Comparison of ENCODE assay signal across 9 mouse cellular contexts in the genomic region with DNA sequence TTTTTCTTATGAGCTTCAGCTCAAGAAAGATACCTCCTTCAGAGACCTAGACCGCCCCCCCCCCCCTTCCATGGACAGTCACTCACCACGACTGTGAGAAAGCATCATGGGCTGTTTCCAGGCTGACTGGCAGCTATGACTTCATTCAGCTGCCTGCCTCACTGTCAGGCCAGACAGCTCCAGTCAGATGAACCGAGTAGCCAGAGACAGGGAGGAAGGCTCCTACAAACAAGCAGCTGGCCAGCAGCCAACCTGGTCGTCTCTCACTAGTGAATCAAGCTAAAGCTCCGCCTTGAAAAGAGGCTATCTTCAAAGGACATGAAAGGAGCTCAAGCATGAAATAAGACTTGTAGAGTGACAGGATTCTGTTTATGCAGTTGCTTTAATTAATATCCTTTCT.
DNase-seq lines count a peak whose midpoint lies in the region; ATAC-seq lines count a peak whose summit lies in the region.
"Had no signal": no experiment of that assay in that cellular context is flagged by ENCODE, and none has a peak within 500 bp of the region (broad histone marks: within the 10 kb centered on the region; RNA-seq: fewer than 3 reads in every experiment).

No protein-coding gene starts in this region.

- H3K27ac ChIP-seq in embryonic facial prominence, embryonic 10.5 days (replicated peaks) = no peak overlapping the region
- no peak overlapping the region for H3K27ac ChIP-seq in kidney, embryonic 14.5 days (ENCODE audit: low read depth, low read length)
- no peak overlapping the region for H3K27ac ChIP-seq in midbrain, embryonic 15.5 days
- H3K27ac ChIP-seq: limb, embryonic 12.5 days had no signal

- 50% methylated on average over 5 of the region's 5 CpGs for WGBS in embryonic facial prominence, embryonic 10.5 days
- 35% methylated on average over 5 of the region's 5 CpGs for WGBS in kidney, embryonic 14.5 days
- 22% methylated on average over 5 of the region's 5 CpGs for WGBS in midbrain, embryonic 15.5 days

- peak; percentile 6 for DNase-seq in gastrocnemius, postnatal 14 days
- no peak for DNase-seq in gastrocnemius, adult 18-20 months (ENCODE audit: low spot score)
- peak; percentile 84 for DNase-seq in Muller cell, postnatal 12 days (ENCODE audit: inconsistent ontology term)
- DNase-seq in embryonic facial prominence, embryonic 10.5 days (ENCODE audit: low spot score) = peak; percentile 8
- DNase-seq in thymus, postnatal 25 days = no peak
- DNase-seq in thymus, adult 18-20 months = no peak

- H3K27me3 ChIP-seq in embryonic facial prominence, embryonic 10.5 days (replicated peaks; ENCODE audit: low read depth, poor library complexity, severe bottlenecking) = no peaks in the 10 kb centered on the region
- H3K27me3 ChIP-seq in kidney, embryonic 14.5 days (ENCODE audit: control insufficient read depth, insufficient read depth, low read length) = no peaks in the 10 kb centered on the region
- no peaks in the 10 kb centered on the region for H3K27me3 ChIP-seq in midbrain, embryonic 15.5 days (replicated peaks)
- H3K27me3 ChIP-seq: limb, embryonic 12.5 days had no signal

- ATAC-seq in kidney, embryonic 14.5 days (ENCODE audit: low FRiP score, low TSS enrichment) = peak; percentile 86
- ATAC-seq in midbrain, embryonic 15.5 days (replicated peaks) = peak; percentile 74

- no peak overlapping the region for H3K4me2 ChIP-seq in kidney, embryonic 14.5 days (replicated peaks; ENCODE audit: low read depth, low read length)
- H3K4me2 ChIP-seq in midbrain, embryonic 15.5 days = no peak overlapping the region
- H3K4me2 ChIP-seq: limb, embryonic 12.5 days had no signal

- no peak overlapping the region for H3K9ac ChIP-seq in kidney, embryonic 14.5 days (ENCODE audit: low read depth, low read length)
- H3K9ac ChIP-seq in midbrain, embryonic 15.5 days = no peak overlapping the region
- H3K9ac ChIP-seq: limb, embryonic 12.5 days had no signal

- no peak overlapping the region for H3K4me3 ChIP-seq in embryonic facial prominence, embryonic 10.5 days
- H3K4me3 ChIP-seq in kidney, embryonic 14.5 days (ENCODE audit: low read length) = no peak overlapping the region
- no peak overlapping the region for H3K4me3 ChIP-seq in midbrain, embryonic 15.5 days
- H3K4me3 ChIP-seq: limb, embryonic 12.5 days had no signal

- no peaks in the 10 kb centered on the region for H3K36me3 ChIP-seq in embryonic facial prominence, embryonic 10.5 days (replicated peaks)
- H3K36me3 ChIP-seq in kidney, embryonic 14.5 days (ENCODE audit: control insufficient read depth, insufficient read depth, low read length) = no peaks in the 10 kb centered on the region
- H3K36me3 ChIP-seq in midbrain, embryonic 15.5 days (replicated peaks) = no peaks in the 10 kb centered on the region
- H3K36me3 ChIP-seq: limb, embryonic 12.5 days had no signal

- H3K9me3 ChIP-seq in embryonic facial prominence, embryonic 10.5 days = no peaks in the 10 kb centered on the region
- H3K9me3 ChIP-seq in kidney, embryonic 14.5 days (ENCODE audit: control insufficient read depth, low read length) = no peaks in the 10 kb centered on the region
- H3K9me3 ChIP-seq in midbrain, embryonic 15.5 days = no peaks in the 10 kb centered on the region
- H3K9me3 ChIP-seq: limb, embryonic 12.5 days had no signal

- intact Hi-C loops in gastrocnemius, postnatal 14 days (cut with DNase I; ENCODE audit: low total_unique reads) = no loop called here

- no peaks in the 10 kb centered on the region for H3K4me1 ChIP-seq in embryonic facial prominence, embryonic 10.5 days
- no peaks in the 10 kb centered on the region for H3K4me1 ChIP-seq in kidney, embryonic 14.5 days (ENCODE audit: control insufficient read depth, insufficient read depth, low read length)
- H3K4me1 ChIP-seq in midbrain, embryonic 15.5 days = no peaks in the 10 kb centered on the region
- H3K4me1 ChIP-seq: limb, embryonic 12.5 days had no signal

Comparison
In these comparisons a context has a peak if more than half of its experiments do, and no peak if none do; other contexts are left out.
1. DNase-seq: peak in gastrocnemius, postnatal 14 days (single experiment), Muller cell, postnatal 12 days (single experiment) and embryonic facial prominence, embryonic 10.5 days (single experiment); none in gastrocnemius, adult 18-20 months (single experiment), thymus, postnatal 25 days (single experiment) and thymus, adult 18-20 months (0 of 2).